Mouse (Mus musculus): ENCODE data around the gene Trmt61a. TPM values are rescaled to one million over a fixed set of nuclear protein-coding genes. Genes with fewer than 3 reads are reported as not detected.
"Not testable (repeated sequence)": the region's sequence is repeated elsewhere in the genome, so short reads cannot be mapped to it uniquely, and the experiment has no call there.

Trmt61a gene
- polyA plus RNA-seq, 1 experiment from 2014 or later = 5.5 TPM

- H3K9ac ChIP-seq (ENCODE audit: low read length); ATAC-seq (ENCODE audit: insufficient number of reproducible peaks, insufficient read depth, low FRiP score, low read depth); H3K27me3 ChIP-seq (ENCODE audit: control insufficient read depth, insufficient read depth, low read length); H3K4me3 ChIP-seq (ENCODE audit: control insufficient read depth in 1 of 2, insufficient read depth in 1 of 2, low read depth in 1 of 2, low read length in 2 of 2); H3K4me2 ChIP-seq (ENCODE audit: low read length); H3K27ac ChIP-seq (replicated peaks in 1 of 2; ENCODE audit: control insufficient read depth in 1 of 2, insufficient read depth in 1 of 2, low read depth in 2 of 2, low read length in 2 of 2); H3K9me3 ChIP-seq (ENCODE audit: control insufficient read depth, low read length): not testable (repeated sequence)
- Histone ChIP-seq H3K36me3 (ENCODE audit: control insufficient read depth, insufficient read depth, low read length) (peaks cover 37% of the 10 kb centered on the region), H3K4me1 (ENCODE audit: control insufficient read depth in 2 of 2, insufficient read depth in 2 of 2, low read length in 2 of 2) (peaks cover 20 to 33% of the 10 kb centered on the region in 2 experiments)
- WGBS = 96% methylated on average over 11 of the region's 11 CpGs
Measured at GRCm38 (mm10) chr12:111661554-111661953, 16.4 kb upstream of the Trmt61a start.

GRCm38 (mm10) chr12:111663228-111664143, 14.4 kb upstream of the Trmt61a start:
- Histone ChIP-seq H3K36me3 (ENCODE audit: control insufficient read depth, insufficient read depth, low read length) (peaks cover 26% of the 10 kb centered on the region), H3K4me2 (ENCODE audit: low read length) (peak overlapping the region; percentile 18), H3K9ac (ENCODE audit: low read length) (peak overlapping the region; percentile 46; the same call in 1 of the 2 replicates), H3K4me3 (ENCODE audit: control insufficient read depth in 1 of 2, insufficient read depth in 1 of 2, low read depth in 1 of 2, low read length in 2 of 2) (no peak overlapping the region), H3K4me1 (ENCODE audit: control insufficient read depth in 2 of 2, insufficient read depth in 2 of 2, low read length in 2 of 2) (peaks cover 20 to 34% of the 10 kb centered on the region in 2 experiments), H3K27ac (replicated peaks in 1 of 2; ENCODE audit: control insufficient read depth in 1 of 2, insufficient read depth in 1 of 2, low read depth in 2 of 2, low read length in 2 of 2) (peak overlapping the region; percentile 70 to 81), H3K27me3 (ENCODE audit: control insufficient read depth, insufficient read depth, low read length) (no peaks in the 10 kb centered on the region), H3K9me3 (ENCODE audit: control insufficient read depth, low read length) (no peaks in the 10 kb centered on the region)
- no peak for ATAC-seq (ENCODE audit: insufficient number of reproducible peaks, insufficient read depth, low FRiP score, low read depth)
- WGBS = 44% methylated on average over 17 of the region's 17 CpGs

GRCm38 (mm10) chr12:111664144-111664634, 13.7 kb upstream of the Trmt61a start:
- Histone ChIP-seq H3K9ac (ENCODE audit: low read length) (peak overlapping the region; percentile 46; the same call in 1 of the 2 replicates), H3K36me3 (ENCODE audit: control insufficient read depth, insufficient read depth, low read length) (peaks cover 20% of the 10 kb centered on the region), H3K4me3 (ENCODE audit: control insufficient read depth in 1 of 2, insufficient read depth in 1 of 2, low read depth in 1 of 2, low read length in 2 of 2) (no peak overlapping the region), H3K9me3 (ENCODE audit: control insufficient read depth, low read length) (no peaks in the 10 kb centered on the region), H3K4me2 (ENCODE audit: low read length) (peak overlapping the region; percentile 18), H3K4me1 (ENCODE audit: control insufficient read depth in 2 of 2, insufficient read depth in 2 of 2, low read length in 2 of 2) (peaks cover 22 to 41% of the 10 kb centered on the region in 2 experiments), H3K27ac (replicated peaks in 1 of 2; ENCODE audit: control insufficient read depth in 1 of 2, insufficient read depth in 1 of 2, low read depth in 2 of 2, low read length in 2 of 2) (peak overlapping the region; percentile 70 to 81), H3K27me3 (ENCODE audit: control insufficient read depth, insufficient read depth, low read length) (no peaks in the 10 kb centered on the region)
- ATAC-seq (ENCODE audit: insufficient number of reproducible peaks, insufficient read depth, low FRiP score, low read depth) = no peak
- WGBS = 34% methylated on average over 6 of the region's 6 CpGs

DNA sequence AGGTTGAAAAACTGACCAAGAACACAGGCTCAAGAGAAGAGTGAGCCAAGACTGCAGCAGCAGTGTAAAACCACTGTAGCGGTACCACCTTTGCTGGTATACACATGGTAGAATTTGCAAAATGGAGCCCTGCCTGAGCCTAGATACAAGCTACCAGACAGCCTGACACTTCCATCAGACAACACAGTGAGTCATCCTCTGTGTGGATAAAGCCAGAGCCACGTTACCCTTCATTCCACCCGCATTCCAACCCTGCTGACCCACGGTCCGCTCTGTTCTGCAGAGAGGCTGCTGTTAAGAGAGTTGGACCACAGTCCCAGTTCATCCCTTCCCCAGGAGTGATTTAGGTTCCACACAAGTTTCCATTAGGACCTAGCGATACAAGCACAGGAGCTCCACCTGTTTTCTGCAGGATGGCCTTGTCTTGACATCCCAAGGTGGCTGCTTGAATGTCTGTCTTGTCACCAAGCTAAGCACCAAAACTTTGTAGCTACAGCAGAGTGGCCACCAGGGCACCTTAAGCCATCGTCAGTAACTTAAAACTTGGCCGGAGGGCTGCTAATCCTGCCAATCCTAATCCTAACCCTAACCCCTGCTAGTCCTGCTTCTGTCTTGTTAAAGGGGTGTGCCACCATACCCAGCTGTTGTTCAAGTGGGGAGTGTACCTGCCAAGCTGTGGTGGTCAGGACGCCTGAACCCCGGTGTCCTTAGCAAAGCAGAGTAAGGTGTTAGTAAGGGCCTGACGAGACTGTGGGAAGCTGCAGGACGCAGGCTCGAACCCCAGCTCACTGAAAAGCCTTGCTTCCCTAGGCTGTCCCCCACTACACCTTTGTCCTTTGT, 12.6 kb upstream of the Trmt61a start:
- H3K36me3 ChIP-seq (ENCODE audit: control insufficient read depth, insufficient read depth, low read length) = peaks cover 15% of the 10 kb centered on the region
- H3K4me3 ChIP-seq (ENCODE audit: control insufficient read depth in 1 of 2, insufficient read depth in 1 of 2, low read depth in 1 of 2, low read length in 2 of 2) = no peak overlapping the region
- no peak overlapping the region for H3K4me2 ChIP-seq (ENCODE audit: low read length)
- H3K9ac ChIP-seq (ENCODE audit: low read length) = peak overlapping the region; percentile 14; the same call in 1 of the 2 replicates
- H3K9me3 ChIP-seq (ENCODE audit: control insufficient read depth, low read length) = no peaks in the 10 kb centered on the region
- H3K27me3 ChIP-seq (ENCODE audit: control insufficient read depth, insufficient read depth, low read length) = no peaks in the 10 kb centered on the region
- peaks cover 23 to 43% of the 10 kb centered on the region in 2 experiments for H3K4me1 ChIP-seq (ENCODE audit: control insufficient read depth in 2 of 2, insufficient read depth in 2 of 2, low read length in 2 of 2)
- ATAC-seq (ENCODE audit: insufficient number of reproducible peaks, insufficient read depth, low FRiP score, low read depth) = no peak
- WGBS = 57% methylated on average over 13 of the region's 13 CpGs
- peak overlapping the region; percentile 39 to 75 for H3K27ac ChIP-seq (replicated peaks in 1 of 2; ENCODE audit: control insufficient read depth in 1 of 2, insufficient read depth in 1 of 2, low read depth in 2 of 2, low read length in 2 of 2)

GRCm38 (mm10) chr12:111666380-111666779, 11.5 kb upstream of the Trmt61a start:
- Histone ChIP-seq H3K27me3 (ENCODE audit: control insufficient read depth, insufficient read depth, low read length) (no peaks in the 10 kb centered on the region), H3K9ac (ENCODE audit: low read length) (peak overlapping the region; percentile 14; the same call in 1 of the 2 replicates), H3K9me3 (ENCODE audit: control insufficient read depth, low read length) (no peaks in the 10 kb centered on the region), H3K4me2 (ENCODE audit: low read length) (no peak overlapping the region), H3K27ac (replicated peaks in 1 of 2; ENCODE audit: control insufficient read depth in 1 of 2, insufficient read depth in 1 of 2, low read depth in 2 of 2, low read length in 2 of 2) (peak overlapping the region; percentile 2 to 39; a peak in 3 of 4 replicates), H3K4me3 (ENCODE audit: control insufficient read depth in 1 of 2, insufficient read depth in 1 of 2, low read depth in 1 of 2, low read length in 2 of 2) (no peak overlapping the region), H3K36me3 (ENCODE audit: control insufficient read depth, insufficient read depth, low read length) (peaks cover 14% of the 10 kb centered on the region; the same call in 1 of the 2 replicates), H3K4me1 (ENCODE audit: control insufficient read depth in 2 of 2, insufficient read depth in 2 of 2, low read length in 2 of 2) (peaks cover 25 to 54% of the 10 kb centered on the region in 2 experiments)
- 72% methylated on average over 13 of the region's 13 CpGs for WGBS
- no peak for ATAC-seq (ENCODE audit: insufficient number of reproducible peaks, insufficient read depth, low FRiP score, low read depth)

GRCm38 (mm10) chr12:111667421-111667820, 10.5 kb upstream of the Trmt61a start:
- Histone ChIP-seq H3K36me3 (ENCODE audit: control insufficient read depth, insufficient read depth, low read length) (peaks cover 11% of the 10 kb centered on the region; the same call in 1 of the 2 replicates), H3K27ac (replicated peaks in 1 of 2; ENCODE audit: control insufficient read depth in 1 of 2, insufficient read depth in 1 of 2, low read depth in 2 of 2, low read length in 2 of 2) (no peak overlapping the region), H3K4me2 (ENCODE audit: low read length) (no peak overlapping the region), H3K27me3 (ENCODE audit: control insufficient read depth, insufficient read depth, low read length) (no peaks in the 10 kb centered on the region), H3K9ac (ENCODE audit: low read length) (no peak overlapping the region), H3K4me1 (ENCODE audit: control insufficient read depth in 2 of 2, insufficient read depth in 2 of 2, low read length in 2 of 2) (peaks cover 27 to 60% of the 10 kb centered on the region in 2 experiments), H3K4me3 (ENCODE audit: control insufficient read depth in 1 of 2, insufficient read depth in 1 of 2, low read depth in 1 of 2, low read length in 2 of 2) (no peak overlapping the region), H3K9me3 (ENCODE audit: control insufficient read depth, low read length) (no peaks in the 10 kb centered on the region)
- ATAC-seq (ENCODE audit: insufficient number of reproducible peaks, insufficient read depth, low FRiP score, low read depth) = no peak
- WGBS = 93% methylated on average over 5 of the region's 5 CpGs

DNA sequence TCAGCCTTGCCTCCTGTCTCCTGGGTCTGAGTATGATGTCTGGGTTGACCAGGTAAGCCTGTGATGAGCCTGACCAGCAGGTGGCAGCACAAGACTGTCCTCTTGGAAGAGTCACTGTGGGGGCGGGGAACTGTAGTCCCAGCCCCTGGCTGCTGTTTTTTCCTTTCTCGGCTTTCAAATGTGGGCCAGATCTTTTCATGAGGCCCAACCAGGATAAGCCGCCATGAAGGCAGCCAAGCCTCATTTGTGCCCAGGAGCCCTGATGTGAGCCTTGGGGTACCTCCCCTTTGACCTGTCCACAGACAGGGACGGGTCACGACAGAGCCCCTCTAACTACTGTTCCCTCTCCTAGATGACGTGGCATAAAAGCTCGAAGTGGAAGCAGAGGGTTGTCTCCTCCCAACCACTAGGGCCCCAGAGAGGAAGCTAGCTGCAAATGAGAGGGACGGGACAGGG, 9.4 kb upstream of the Trmt61a start:
- no peaks in the 10 kb centered on the region for H3K27me3 ChIP-seq (ENCODE audit: control insufficient read depth, insufficient read depth, low read length)
- WGBS = under 1% methylated on average over 8 of the region's 8 CpGs
- H3K27ac ChIP-seq (replicated peaks in 1 of 2; ENCODE audit: control insufficient read depth in 1 of 2, insufficient read depth in 1 of 2, low read depth in 2 of 2, low read length in 2 of 2) = peak overlapping the region; percentile 82 to 90
- no peaks in the 10 kb centered on the region for H3K9me3 ChIP-seq (ENCODE audit: control insufficient read depth, low read length)
- H3K9ac ChIP-seq (ENCODE audit: low read length) = peak overlapping the region; percentile 64
- peaks cover 32 to 61% of the 10 kb centered on the region in 2 experiments for H3K4me1 ChIP-seq (ENCODE audit: control insufficient read depth in 2 of 2, insufficient read depth in 2 of 2, low read length in 2 of 2)
- H3K4me2 ChIP-seq (ENCODE audit: low read length) = peak overlapping the region; percentile 62
- H3K4me3 ChIP-seq (ENCODE audit: control insufficient read depth in 1 of 2, insufficient read depth in 1 of 2, low read depth in 1 of 2, low read length in 2 of 2) = peak overlapping the region; percentile 20 to 24; a peak in 3 of 4 replicates
- peaks cover 11% of the 10 kb centered on the region; the same call in 1 of the 2 replicates for H3K36me3 ChIP-seq (ENCODE audit: control insufficient read depth, insufficient read depth, low read length)
- ATAC-seq (ENCODE audit: insufficient number of reproducible peaks, insufficient read depth, low FRiP score, low read depth) = peak; percentile 67
